Mouse (Mus musculus): ENCODE results near the gene Mesp1.

DNA sequence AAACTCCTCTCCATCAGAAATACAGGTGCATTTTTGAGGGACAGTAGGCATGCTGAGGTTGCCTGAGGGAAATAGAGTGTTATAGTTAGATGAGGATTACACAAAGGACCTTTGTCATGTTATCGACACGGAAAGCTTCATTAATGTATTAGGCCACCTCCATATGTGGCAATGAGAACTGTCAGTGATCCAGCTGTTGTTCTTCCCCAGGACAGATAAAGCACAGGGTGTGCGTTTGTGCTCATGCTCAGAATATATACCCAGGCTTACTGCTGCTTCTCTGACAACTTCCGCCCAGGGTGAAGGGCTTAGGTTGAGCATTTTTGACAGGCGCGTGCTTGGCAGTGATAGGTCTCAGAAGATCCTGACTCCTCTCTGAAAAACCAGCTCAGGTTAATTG, 44.1 kb downstream of the Mesp1 start:
- no peak for TF ChIP-seq POLR2A (IDR thresholded peaks at IDR 0.05; ENCODE audit: borderline replicate concordance, low read depth, low read length)
- TF ChIP-seq CTCF (IDR thresholded peaks at IDR 0.05; ENCODE audit: low read depth, low read length): no peak

Data from bone marrow macrophage, adult 2 months (primary cell).